Mouse (Mus musculus): ENCODE data around the gene Cuedc1.

The Cuedc1 gene

DNA sequence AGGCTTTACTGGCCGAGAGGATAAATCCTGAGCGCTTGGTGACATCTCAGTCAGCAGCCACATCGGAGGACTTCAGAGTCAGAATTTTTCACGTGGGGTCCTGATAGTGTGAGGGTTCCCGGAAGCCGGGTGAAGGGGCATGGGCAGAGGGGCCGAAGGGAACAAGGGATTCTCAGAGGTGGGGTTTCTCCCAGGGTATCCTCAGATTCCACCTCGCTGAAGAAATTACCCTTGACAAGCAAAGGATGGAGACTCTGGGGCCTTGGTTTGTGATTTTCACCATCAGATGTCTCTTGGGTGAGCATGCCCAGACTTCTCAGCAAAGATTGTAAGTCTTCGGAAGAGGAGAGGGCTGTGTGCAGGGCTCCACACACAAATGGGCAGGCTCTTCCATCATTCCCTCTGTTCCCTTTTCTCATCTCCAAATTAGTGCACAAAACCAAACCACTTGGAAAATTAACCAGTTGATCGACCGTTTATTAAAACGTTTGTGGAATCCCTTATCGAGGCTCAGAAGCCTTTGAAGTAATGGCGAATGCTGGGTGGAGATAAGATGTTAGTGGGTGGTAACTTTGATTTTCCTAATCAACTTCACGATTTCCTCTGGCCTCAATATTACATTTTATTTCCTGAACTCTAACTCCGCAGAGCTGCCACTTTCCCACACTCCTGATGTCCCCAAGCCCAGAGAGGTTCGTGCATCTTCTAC lies at the start of gene Cuedc1:
Gene Cuedc1 (plus strand): TSS at position 38 of the 709 bp plus-strand sequence.
- no peak for DNase-seq (ENCODE audit: low read depth, low spot score)

DNA sequence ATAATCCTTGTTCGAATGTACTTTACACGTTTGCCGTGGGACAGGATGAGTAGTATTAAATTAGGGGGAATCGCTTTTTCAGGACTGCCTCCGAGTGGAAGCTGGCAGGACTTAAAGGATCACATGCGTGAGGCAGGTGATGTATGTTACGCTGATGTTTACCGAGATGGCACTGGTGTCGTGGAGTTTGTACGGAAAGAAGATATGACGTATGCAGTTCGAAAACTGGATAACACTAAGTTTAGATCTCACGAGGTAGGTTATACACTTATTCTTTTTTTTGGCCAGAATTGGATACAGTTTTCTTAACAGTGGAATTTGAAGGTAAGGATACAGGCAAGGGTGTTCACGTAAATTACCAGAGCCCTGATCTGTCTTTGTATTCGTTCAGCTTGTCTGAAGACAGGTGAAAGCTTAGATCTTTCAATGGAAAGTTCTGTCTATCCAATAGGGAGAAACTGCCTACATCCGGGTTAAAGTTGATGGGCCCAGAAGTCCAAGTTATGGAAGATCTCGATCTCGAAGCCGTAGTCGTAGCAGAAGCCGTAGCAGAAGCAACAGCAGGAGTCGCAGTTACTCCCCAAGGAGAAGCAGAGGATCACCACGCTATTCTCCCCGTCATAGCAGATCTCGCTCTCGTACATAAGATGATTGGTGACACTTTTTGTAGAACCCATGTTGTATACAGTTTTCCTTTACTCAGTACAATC lies 48.7 kb upstream of the Cuedc1 start:
- DNase-seq (ENCODE audit: low read depth, low spot score), result peak; percentile 42

DNA sequence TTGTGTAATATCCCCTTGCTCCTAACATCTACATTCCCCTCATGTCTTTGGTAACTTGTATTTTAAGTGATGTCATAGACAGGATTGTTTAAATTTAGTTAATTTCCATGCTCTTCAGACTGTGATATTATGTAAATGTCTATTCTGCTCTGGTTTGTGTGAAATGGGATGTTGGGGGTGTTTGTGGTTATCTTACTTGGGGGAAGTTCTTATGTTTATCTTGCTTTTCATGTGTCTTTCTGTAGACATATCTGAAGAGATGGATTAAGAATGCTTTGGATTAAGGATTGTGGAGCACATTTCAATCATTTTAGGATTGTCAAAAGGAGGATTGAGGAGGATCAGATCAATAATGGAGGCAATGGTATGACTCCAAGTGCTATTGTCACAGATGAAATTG lies 48.1 kb upstream of the Cuedc1 start:
- no peak for DNase-seq (ENCODE audit: low read depth, low spot score)

DNA sequence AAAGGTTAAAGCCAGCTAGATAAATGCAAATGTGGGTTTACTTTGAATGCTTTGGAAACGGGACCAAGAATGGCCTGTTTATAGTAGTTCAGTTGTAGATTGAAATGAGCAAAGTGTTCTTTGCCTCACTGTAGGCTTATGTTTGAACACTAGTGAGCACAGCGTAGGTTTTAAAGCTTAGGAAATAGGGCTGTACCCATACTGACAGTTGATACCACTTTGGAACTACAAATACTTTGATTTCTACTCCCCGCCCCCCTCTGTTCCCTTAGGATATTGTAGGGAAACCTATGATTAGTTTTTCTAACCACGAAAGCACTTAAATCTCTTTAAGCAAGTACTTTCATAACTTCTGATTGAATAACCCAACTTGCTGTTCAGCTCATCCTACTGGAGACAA lies 45.2 kb upstream of the Cuedc1 start:
- DNase-seq (ENCODE audit: low read depth, low spot score), result no peak

DNA sequence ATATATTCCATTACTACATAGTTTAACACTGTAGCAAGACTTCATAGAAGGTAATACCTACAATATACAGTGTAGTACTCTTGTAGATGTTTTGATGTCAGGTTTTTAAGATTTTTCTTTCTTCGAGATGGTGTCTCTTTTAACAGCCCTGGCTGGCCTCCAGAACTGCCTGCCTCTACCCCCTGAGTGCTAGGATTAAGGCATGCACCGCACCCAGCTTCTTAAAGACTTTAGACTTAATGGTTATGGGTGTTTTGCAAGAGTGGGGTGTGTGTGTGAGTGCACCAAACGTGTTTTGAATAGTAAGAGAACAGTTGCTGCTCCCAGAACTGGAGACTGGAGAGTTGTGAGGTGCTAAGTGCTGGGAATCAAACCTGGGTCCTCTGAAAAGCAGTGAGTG lies 44.0 kb upstream of the Cuedc1 start:
- no peak for DNase-seq (ENCODE audit: low read depth, low spot score)

DNA sequence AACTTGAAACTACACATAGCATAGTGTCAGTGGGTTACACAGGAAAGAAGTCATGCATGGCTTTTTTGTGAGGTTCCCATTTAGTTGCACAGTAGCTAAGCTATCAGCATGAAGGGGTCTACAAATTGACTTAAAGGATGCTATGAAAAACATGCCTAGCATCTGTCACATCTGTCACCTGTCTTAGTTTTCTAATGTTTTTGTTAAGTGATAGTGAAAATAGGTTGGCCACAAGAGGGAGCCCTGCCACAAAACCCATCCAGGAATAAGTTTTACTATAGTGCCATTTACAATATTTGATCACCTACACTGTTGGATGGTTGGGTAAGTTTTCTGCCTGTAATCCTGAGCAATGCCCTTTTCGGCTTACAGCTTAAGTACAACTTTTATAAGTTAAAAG lies 43.3 kb upstream of the Cuedc1 start:
- DNase-seq (ENCODE audit: low read depth, low spot score), result peak; percentile 68

DNA sequence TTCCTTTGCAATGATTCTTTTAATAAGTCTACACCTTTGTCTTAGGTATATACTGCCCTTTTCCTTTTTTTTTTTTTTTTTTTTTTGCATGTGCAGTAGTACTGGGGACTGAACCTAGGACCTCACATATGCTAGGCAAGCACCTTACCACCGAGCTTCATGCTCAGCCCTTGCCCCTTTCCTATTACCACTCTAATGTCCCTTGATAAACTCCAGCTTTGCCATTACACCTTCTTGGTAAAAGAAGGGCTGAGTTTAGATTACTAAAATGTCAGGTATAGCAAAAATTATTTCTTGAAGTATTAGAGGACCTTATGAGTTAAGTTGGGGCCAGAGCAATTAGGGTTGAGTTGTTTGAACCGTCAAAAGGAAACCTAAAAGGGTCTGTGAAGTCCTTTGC lies 42.1 kb upstream of the Cuedc1 start:
- no peak for DNase-seq (ENCODE audit: low read depth, low spot score)

DNA sequence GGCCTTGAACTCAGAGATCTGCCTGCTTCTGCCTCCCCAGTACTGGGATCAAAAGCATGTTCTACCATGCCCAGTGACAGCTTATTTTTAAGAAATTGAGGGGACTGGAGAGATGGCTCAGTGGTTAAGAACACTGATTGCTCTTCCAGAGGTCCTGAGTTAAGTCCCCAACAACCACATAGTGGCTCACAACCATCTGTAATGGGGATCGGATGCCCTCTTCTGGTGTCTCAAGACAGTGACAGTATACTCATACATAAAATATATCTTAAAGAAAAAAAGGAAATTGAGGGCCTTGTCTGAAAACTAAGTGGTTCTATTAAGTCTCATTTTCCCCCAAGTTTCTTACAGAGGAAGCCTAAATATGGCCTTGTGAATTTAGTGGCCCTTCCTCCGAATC lies 40.1 kb upstream of the Cuedc1 start:
- DNase-seq (ENCODE audit: low read depth, low spot score), result no peak

DNA sequence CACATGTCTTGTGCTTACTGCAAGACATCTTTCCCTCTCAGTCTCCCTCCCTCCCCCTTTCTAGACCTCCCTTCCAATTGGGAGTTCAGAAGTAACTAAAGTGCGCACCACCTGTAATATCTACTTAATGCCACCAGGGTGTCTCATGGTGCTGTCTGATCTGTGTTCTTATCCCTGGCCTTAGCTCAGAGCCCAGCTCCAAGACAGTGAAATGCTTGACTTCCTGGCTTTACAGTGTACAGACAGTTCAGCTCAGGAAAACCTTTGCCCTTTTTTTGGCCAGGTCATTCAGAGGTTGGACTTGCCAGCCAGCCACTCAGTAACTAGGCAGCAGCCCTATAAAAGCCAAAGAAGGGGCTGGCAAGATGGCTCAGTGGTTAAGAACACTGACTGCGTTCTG lies 38.7 kb upstream of the Cuedc1 start:
- peak; percentile 83 for DNase-seq (ENCODE audit: low read depth, low spot score)

DNA sequence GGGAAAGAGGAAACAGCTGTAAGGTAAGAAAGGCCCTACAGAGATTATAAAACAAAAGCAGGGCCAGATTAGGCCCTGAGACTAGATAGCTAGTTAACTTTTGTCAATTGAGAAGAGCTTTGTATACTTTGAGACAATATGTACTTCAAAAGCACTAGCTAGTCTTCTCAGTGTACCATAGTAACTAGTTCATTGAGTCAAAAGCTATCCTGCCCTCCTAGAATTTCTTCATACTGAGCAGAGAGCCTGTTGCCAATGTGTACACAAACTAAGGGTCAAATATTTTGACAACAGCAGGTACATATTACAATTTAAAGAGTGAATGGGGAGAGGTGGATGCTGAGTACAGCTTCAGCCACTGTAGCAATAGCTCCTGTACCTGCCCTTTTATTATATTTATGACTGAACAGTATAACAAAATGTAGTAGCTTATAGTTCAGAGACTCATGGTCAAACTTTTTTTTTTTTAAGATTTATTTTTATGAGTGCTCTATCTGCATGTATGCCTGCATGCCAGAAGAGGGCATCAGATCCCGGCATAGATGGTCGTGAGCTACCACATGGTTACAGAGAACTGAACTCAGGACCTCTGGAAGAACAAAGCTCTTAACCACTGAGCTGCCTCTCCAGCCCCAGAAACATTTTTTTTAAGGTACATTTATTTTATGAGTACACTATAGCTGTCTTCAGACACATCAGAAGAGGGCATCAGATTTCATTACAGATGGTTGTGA lies 35.8 kb upstream of the Cuedc1 start:
- DNase-seq (ENCODE audit: low read depth, low spot score), result peak; percentile 51

DNA sequence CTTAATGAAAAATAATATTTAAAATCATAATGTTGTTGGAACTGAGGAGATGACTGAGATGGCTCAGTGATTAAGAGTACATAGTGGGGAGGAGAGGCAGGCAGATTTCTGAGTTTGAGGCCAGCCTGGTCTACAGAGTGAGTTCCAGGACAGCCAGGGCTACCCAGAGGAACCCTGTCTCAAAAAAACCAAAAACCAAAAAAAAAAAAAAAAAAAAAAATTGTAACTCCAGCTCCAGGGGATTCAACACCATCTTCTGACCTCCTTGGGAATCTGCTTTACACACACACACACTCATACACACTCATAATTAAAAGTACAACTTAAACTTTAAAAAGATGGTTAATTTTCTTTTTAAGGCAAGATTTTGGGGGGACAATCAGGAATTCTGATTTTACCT lies 32.1 kb upstream of the Cuedc1 start:
- no peak for DNase-seq (ENCODE audit: low read depth, low spot score)

DNA sequence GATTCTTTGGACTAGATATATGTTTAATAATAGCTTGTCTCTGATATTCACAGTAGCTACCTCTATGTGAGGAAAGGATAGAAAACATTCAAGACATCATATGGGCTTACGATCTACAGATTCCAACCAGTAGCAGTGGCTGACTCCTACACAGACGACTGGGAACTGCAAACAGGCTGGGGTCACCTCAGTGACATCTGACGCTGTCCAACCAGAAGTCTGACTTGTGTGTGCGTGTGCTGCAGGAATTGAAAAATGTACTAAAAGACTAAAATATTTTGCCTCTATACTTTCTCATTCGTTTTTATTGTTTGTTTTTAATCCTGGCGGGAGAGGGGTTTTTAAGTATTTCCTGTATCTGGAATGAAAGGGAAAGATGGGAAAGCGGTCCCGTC lies 30.7 kb upstream of the Cuedc1 start:
- DNase-seq (ENCODE audit: low read depth, low spot score), result peak; percentile 77

DNA sequence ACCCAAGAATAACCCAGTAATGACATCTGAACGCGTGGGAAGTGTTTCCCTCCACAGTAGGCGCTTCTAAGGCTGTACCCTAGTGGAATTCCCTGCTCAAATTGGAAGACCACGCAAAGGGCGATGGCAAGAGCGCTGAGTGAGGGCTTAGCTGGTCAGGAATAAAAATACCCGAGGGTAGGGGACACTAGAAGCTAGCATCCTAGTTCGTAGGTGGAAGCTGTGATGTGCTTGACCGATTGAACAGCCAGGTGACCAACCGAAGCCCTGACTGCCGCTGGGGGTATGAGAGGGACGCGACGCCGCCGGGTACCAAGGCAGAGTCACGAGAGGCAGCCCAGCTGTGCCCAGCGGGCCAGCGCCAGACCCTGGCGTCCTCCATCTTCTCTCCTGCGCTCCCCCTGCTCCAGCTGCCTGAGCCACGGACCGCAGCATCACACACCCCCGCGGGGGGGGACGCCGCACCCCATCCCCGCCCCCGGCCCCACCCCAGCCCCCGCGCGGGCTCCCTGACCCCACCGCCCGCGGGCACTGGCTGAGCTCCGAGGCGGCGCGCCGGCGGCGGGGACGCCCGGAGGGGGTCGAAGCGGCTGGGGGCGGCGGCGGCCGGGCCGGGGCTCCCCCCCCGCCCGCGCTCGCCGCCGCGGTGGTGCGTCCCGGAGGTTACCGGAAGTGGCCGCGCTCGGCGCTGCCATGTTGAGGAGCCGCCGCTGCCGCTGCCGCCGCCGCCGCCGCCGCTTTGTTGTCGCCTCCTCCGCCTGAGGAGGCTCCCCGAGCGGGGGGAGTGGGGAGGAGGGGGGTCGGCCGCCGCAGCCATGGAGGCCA lies 30.1 kb upstream of the Cuedc1 start, which contains the start of gene Vezf1:
Gene Vezf1 (plus strand): TSS at position 694 of the 825 bp plus-strand sequence.
- DNase-seq (ENCODE audit: low read depth, low spot score), result peak; percentile 83

DNA sequence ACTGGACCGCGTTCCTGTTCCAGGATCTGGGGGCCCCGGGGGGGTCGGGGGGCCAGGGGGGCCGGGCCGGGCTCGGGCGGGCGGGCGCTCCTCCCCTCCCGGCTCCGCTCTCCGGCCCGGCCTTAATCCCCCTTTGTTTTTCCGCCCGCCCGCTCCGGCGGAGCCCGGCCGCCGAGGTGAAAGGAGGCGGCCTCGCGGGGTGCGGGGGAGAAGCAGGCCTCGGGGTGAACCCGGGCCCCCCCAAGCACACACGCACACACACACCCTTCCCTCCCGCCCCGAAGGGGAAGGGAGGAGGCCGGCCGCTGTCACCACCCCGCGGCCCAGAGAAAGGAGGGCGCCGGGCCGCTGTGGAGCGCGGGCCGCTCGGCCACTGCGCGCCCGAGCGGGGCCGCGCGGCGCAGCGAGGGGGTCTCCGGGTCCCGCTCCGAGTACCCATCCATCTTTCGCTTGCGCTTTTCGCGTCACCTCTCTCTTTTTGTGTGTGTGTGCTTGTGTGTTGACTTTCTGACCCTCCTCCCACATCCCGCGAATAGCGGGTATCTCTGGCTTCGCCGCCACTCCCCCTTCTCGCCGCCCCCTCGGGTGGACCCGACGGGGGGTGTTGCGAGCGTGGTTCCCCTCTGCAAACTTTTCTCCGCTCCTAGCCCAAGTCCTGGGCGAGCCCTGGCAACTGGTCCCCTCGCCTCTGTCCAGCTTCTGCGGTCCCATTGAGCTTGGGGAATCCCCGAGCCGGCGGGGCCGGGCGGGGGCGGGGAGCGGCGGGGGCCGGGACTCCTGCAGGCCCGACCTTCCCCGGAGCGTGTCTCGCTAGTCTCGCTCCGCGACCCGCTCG lies 29.2 kb upstream of the Cuedc1 start:
- peak; percentile 60 for DNase-seq (ENCODE audit: low read depth, low spot score)

DNA sequence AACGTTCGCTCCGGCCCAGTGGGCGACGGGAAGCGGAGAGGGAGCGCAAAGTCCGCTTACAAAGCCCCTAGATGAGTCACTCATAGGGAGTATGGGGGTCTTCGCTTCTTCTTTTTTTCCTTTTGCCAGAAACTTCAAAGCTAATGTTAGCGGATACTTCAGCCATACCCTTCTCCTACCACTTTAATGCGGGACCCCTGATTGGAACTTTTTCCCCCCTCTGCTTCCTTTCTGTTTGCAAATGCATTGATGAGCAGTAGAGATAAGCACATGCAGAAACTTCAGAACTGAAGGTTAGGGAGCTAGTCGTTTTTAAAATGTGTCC lies 28.6 kb upstream of the Cuedc1 start:
- no peak for DNase-seq (ENCODE audit: low read depth, low spot score)

DNA sequence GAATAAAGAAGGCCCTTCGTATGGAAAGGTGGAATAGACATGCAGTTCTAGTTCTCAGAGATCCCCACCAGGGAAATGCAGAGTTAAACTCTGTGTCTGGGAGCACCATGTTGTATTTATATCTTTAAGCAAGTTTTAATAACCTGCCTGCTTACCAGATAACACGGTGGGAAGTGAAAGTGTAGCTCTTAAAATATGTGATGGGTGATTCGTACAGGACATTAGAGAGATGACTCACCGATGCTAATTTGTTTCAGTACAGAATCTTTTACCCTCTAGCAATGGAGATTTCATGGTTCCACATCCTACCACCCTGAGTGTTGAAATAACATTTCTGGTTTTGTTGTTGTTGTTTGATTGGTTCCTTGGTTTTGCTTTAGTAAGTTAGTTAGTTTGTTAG lies 27.5 kb upstream of the Cuedc1 start:
- DNase-seq (ENCODE audit: low read depth, low spot score), result no peak

DNA sequence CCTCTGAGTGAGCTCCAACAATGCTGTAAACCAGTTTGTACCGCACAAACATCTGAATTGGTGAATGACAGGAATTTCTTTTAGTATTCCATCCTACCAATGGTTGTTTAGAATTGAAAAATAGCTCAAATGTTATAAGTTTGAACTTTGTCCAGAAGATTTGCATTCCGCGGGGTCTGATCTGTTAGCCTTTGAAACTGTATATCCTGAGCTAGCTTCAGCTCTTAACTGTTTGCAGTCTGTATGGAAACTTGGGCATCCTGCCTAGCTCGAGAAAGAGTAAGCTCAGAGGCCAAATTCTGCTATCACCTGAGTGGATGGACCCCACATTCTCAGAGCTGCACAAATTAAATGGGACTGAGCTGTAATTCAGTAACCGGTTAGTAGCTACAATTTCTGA lies 26.7 kb upstream of the Cuedc1 start:
- DNase-seq (ENCODE audit: low read depth, low spot score), result no peak

DNA sequence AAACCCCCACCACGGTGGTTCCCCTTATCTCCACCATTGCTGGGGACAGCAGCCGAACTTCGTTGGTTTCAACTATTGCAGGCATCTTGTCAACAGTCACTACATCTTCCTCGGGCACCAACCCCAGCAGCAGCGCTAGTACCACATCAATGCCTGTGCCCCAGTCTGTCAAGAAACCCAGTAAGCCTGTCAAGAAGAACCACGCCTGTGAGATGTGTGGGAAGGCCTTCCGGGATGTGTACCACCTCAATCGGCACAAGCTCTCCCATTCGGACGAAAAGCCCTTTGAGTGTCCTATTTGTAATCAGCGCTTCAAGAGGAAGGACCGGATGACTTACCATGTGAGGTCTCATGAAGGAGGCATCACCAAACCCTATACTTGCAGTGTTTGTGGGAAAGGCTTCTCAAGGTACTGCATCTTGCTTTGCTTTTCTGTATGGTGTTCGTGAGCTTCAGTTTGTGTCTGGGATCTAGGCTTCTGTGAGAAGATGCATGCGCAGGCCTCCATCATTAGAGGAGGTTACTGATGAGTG lies 24.4 kb upstream of the Cuedc1 start:
- DNase-seq (ENCODE audit: low read depth, low spot score), result no peak

DNA sequence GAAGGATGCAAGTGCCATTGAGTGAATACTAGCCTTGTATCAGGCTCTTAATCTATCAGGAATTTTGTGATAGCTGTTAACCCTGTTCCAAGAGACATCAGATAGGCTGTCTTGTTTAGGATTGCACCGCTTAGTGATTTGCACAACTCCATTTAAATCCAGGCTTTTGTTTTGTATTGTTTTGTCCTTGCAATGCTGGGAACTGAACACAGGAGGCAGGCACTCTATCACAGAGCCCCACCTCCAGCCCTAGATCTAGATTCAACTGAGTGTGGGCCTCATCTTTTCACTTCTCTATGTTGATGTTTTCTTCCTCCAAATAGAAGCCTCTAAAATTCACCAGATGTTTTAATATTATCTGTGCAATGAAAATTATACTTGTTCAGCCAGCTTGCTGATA lies 22.2 kb upstream of the Cuedc1 start:
- DNase-seq (ENCODE audit: low read depth, low spot score), result no peak

DNA sequence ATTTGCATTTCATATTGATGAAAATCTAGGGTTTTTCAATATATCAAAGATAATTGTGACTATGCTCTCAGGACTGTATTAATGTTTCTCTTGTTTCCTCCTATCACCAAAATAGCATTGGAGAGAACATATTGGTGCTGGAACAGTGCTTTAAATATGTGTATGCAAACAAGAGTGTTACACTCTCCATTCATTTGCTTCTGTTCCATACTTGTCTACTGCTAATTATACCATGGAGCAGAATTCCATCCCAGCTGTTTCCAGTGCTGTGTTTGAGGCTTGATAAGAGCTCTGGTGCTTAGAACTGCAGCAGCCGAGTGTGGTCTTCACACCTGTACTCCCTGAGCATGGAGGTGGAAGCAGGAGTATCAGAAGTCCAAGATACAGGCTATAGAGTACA lies 21.5 kb upstream of the Cuedc1 start:
- DNase-seq (ENCODE audit: low read depth, low spot score), result peak; percentile 61

DNA sequence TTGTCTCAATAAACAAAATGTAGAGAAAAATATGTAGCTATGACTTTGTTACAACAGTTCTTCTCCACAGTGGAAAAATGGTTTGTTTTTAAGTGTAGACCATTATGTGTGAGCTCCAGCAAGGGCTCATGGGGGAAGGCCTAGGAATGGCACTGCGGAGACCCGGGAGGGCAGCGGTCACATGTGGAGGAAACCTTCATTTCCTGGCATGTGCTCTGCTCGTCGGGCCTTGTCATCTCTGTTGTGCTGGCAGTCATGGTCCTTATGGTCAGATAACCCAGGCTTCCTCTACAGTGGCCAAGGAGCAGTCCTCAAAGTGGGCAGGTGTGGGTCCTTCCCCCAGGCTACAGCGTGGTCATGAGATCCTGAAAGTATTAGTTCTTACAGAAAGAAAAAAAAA lies 14.2 kb upstream of the Cuedc1 start:
- no peak for DNase-seq (ENCODE audit: low read depth, low spot score)
